Mouse (Mus musculus) kidney, adult 2 months (tissue): Measurements from ENCODE around the gene Foxp2. TPM values are rescaled to one million over a fixed set of nuclear protein-coding genes. Genes with fewer than 3 reads are reported as not detected.

Experiments
- DNase-seq: peaks from one replicate; pipeline ENCODE4 v3.0.0; 2021
- H3K27ac ChIP-seq: fragments of 200-500 bp; 2 replicates; pipeline ENCODE4 v1.5.1; 2012; ENCODE audit warnings: low read depth, low read length, control low read depth, inconsistent platforms; ENCODE audit not compliant: insufficient read depth
- H3K27me3 ChIP-seq: fragments of 200-500 bp; replicated peaks from 2 replicates; pipeline ENCODE4 v1.6.1; 2012; ENCODE audit warnings: mild to moderate bottlenecking, moderate library complexity, low read length, inconsistent platforms; ENCODE audit not compliant: control insufficient read depth, insufficient read depth
- H3K36me3 ChIP-seq: fragments of 200-500 bp; 2 replicates; pipeline ENCODE4 v1.6.1; 2012; ENCODE audit warnings: mild to moderate bottlenecking, moderate library complexity, low read length, inconsistent platforms; ENCODE audit not compliant: control insufficient read depth, insufficient read depth
- H3K4me1 ChIP-seq: fragments of 200-500 bp; 2 replicates; pipeline ENCODE4 v1.6.1; 2011; ENCODE audit warnings: low read length; ENCODE audit not compliant: control insufficient read depth, insufficient read depth
- H3K4me3 ChIP-seq: fragments of 200-500 bp; 2 replicates; pipeline ENCODE4 v1.5.1; 2011; ENCODE audit warnings: mild to moderate bottlenecking, low read depth, low read length, control low read depth; ENCODE audit not compliant: insufficient read depth
- CTCF ChIP-seq: fragments of 200-500 bp; conservative IDR thresholded peaks from 2 replicates; pipeline ENCODE4 v1.5.1; 2011; ENCODE audit warnings: low read depth, mild to moderate bottlenecking, control low read depth, low read length, moderate library complexity, mixed read lengths; ENCODE audit not compliant: insufficient read depth, insufficient read length
- POLR2A ChIP-seq: fragments of 200-500 bp; IDR thresholded peaks from one replicate; pipeline ENCODE4 v1.6.1; 2011; ENCODE audit warnings: low read depth, low read length, control low read depth
- WGBS: fragments of 180-500 bp; shearing (Covaris S2); methylation state at CpG from one replicate; pipeline ENCODE4 v1.1.7; 2018; 5-methylcytosine and 5-hydroxymethylcytosine counted together
- polyA plus RNA-seq: library from polyadenylated mRNA; depleted of rRNA; stranded (reverse); fragments of >200 nt; gene quantifications from 2 replicates; pipeline ENCODE4 v1.2.3, GENCODE M21; 2012

Gene Foxp2
- polyA plus RNA-seq, 1 experiment: 0.69 TPM

DNA sequence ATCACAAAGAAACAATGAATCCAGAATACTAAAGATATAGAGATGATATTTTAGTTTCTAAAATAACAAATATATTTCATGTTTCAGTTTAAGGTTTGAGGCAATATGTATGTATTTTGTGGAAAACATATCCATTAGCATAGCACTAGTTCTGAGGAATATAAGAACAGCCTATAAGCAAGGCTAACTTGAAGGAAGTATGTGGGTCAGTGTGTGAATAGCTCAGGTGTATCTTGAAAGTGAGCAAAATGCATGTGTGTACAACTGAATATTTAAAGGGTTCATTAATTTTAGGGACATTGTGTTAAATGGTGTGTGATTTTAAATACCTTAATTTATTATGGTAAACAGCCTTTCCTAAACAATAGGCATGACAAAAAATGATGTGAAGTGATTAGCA is 220.2 kb downstream of the Foxp2 start:
- no peak for TF ChIP-seq POLR2A
- TF ChIP-seq CTCF: no peak
- no peak overlapping the region for H3K4me3 ChIP-seq
- no peaks in the 10 kb centered on the region for H3K36me3 ChIP-seq
- no peak for DNase-seq
- no peaks in the 10 kb centered on the region for H3K27me3 ChIP-seq
- H3K4me1 ChIP-seq: no peaks in the 10 kb centered on the region
- no peak overlapping the region for H3K27ac ChIP-seq

- no peak overlapping the region for H3K27ac ChIP-seq
- DNase-seq: no peak
- no peak for TF ChIP-seq CTCF
- no peak for TF ChIP-seq POLR2A
- WGBS: 80% methylated on average over 2 of the region's 2 CpGs
- H3K27me3 ChIP-seq: no peaks in the 10 kb centered on the region
- H3K36me3 ChIP-seq: no peaks in the 10 kb centered on the region
- H3K4me3 ChIP-seq: no peak overlapping the region
- H3K4me1 ChIP-seq: no peaks in the 10 kb centered on the region
These were observed 229.0 kb downstream of the Foxp2 start for GRCm38 (mm10) chr6:15130142-15130541.

DNA sequence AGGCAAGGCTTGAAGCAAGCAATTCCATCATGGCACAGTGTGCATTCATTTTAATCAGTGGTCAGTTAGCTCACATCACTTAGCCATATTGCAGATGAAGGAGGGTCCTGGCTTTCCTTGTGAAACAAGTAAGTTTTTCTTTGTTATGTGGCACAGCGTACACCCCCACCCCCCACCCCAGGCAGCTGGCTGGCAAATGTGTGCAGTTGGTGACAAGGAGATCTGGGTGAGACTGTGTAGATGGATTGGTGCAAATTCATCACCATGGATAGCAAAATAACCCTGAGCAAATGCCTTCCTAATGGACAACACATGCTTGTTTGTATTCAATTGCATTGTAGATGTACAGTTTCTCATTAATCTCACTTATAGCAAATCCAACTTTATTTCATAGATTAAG is 240.9 kb downstream of the Foxp2 start:
- Histone ChIP-seq H3K4me3 (no peak overlapping the region), H3K4me1 (no peaks in the 10 kb centered on the region), H3K36me3 (no peaks in the 10 kb centered on the region), H3K27ac (no peak overlapping the region), H3K27me3 (no peaks in the 10 kb centered on the region)
- WGBS: 83% methylated on average over 1 of the region's 1 CpGs
- TF ChIP-seq POLR2A (no peak), CTCF (no peak)
- DNase-seq: no peak

DNA sequence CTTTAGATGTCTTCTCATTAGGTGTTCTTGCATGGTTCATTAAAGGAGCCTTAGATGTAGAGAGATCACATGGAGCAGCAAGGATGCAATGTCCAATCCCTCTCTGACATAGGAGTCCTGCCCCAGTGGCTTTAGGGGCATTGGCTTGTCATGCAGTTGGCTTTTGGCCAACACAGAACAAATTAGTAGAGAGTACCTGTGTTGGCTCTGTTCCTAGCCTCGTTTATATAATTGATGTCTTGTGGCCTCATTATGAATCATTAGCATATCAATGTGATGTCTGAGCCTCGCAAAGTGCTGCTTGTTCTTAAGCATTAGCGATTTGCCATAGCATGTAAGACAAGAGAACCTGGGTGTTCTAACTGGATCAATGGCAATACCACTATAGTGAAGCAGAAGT is 250.5 kb downstream of the Foxp2 start:
- WGBS: 55% methylated on average over 3 of the region's 3 CpGs
- H3K4me3 ChIP-seq: no peak overlapping the region
- H3K4me1 ChIP-seq: no peaks in the 10 kb centered on the region
- H3K27me3 ChIP-seq: no peaks in the 10 kb centered on the region
- no peak overlapping the region for H3K27ac ChIP-seq
- DNase-seq: no peak
- no peaks in the 10 kb centered on the region for H3K36me3 ChIP-seq
- TF ChIP-seq POLR2A (no peak), CTCF (no peak)

- WGBS: 88% methylated on average over 2 of the region's 2 CpGs
- Histone ChIP-seq H3K4me1 (no peaks in the 10 kb centered on the region), H3K4me3 (no peak overlapping the region), H3K36me3 (no peaks in the 10 kb centered on the region), H3K27ac (no peak overlapping the region), H3K27me3 (no peaks in the 10 kb centered on the region)
- peak; percentile 14 for DNase-seq
- peak; percentile 49; the same call in 1 of the 2 replicates for TF ChIP-seq CTCF
- TF ChIP-seq POLR2A: no peak
These were observed 262.4 kb downstream of the Foxp2 start for GRCm38 (mm10) chr6:15163508-15164053.

- no peak overlapping the region for H3K4me3 ChIP-seq
- no peaks in the 10 kb centered on the region for H3K4me1 ChIP-seq
- no peak for TF ChIP-seq CTCF
- no peak for TF ChIP-seq POLR2A
- no peaks in the 10 kb centered on the region for H3K27me3 ChIP-seq
- H3K27ac ChIP-seq: no peak overlapping the region
- H3K36me3 ChIP-seq: no peaks in the 10 kb centered on the region
- DNase-seq: no peak
These were observed 275.6 kb downstream of the Foxp2 start for GRCm38 (mm10) chr6:15176754-15177153.

DNA sequence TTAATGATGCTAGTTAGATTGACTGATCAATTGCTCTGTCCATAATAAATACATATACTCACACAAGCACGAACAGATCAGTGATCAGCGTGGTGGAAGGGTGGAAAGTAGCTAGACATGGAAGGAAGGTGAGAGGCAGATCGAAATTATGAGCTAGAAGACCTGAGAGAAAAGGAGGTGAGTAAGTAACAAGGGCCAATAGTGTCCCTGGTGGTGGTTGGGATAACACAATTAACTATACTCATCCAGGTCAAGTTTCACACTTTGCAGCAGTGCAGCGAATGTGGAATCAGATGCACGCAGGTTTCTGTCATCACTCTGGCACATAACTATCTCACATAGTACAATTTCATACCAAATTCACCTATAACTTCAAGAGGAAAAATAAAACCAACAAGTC is 291.7 kb downstream of the Foxp2 start:
- H3K4me3 ChIP-seq: no peak overlapping the region
- no peaks in the 10 kb centered on the region for H3K36me3 ChIP-seq
- H3K27ac ChIP-seq: no peak overlapping the region
- DNase-seq: no peak
- 67% methylated on average over 5 of the region's 5 CpGs for WGBS
- no peaks in the 10 kb centered on the region for H3K4me1 ChIP-seq
- TF ChIP-seq POLR2A (no peak), CTCF (no peak)
- H3K27me3 ChIP-seq: no peaks in the 10 kb centered on the region
